Mouse (Mus musculus): Measurements from ENCODE around the gene Slc13a2. TPM values are rescaled to one million over a fixed set of nuclear protein-coding genes. Genes with fewer than 3 reads are reported as not detected.

Slc13a2 gene
- total RNA-seq, 2 experiments from 2014 or later: not detected

GRCm38 (mm10) chr11:78437182-78437581, 15.2 kb upstream of the Slc13a2 start:
- no peak for ATAC-seq (replicated peaks; ENCODE audit: poor library complexity, severe bottlenecking)

GRCm38 (mm10) chr11:78435776-78436349, 13.8 kb upstream of the Slc13a2 start:
- ATAC-seq (replicated peaks; ENCODE audit: poor library complexity, severe bottlenecking): peak; percentile 76

- no peak for ATAC-seq (replicated peaks; ENCODE audit: poor library complexity, severe bottlenecking)
Observed at GRCm38 (mm10) chr11:78434052-78434451, 12.0 kb upstream of the Slc13a2 start.

GRCm38 (mm10) chr11:78431176-78431575, 9.2 kb upstream of the Slc13a2 start:
- ATAC-seq (replicated peaks; ENCODE audit: poor library complexity, severe bottlenecking): no peak

GRCm38 (mm10) chr11:78430195-78430878, 8.3 kb upstream of the Slc13a2 start:
- ATAC-seq (replicated peaks; ENCODE audit: poor library complexity, severe bottlenecking): no peak

GRCm38 (mm10) chr11:78428309-78428708, 6.3 kb upstream of the Slc13a2 start:
- no peak for ATAC-seq (replicated peaks; ENCODE audit: poor library complexity, severe bottlenecking)

GRCm38 (mm10) chr11:78427655-78428054, 5.6 kb upstream of the Slc13a2 start:
- ATAC-seq (replicated peaks; ENCODE audit: poor library complexity, severe bottlenecking): no peak

- no peak for ATAC-seq (replicated peaks; ENCODE audit: poor library complexity, severe bottlenecking)
Observed at GRCm38 (mm10) chr11:78425572-78425971, 3.6 kb upstream of the Slc13a2 start.

GRCm38 (mm10) chr11:78424352-78424751, 2.3 kb upstream of the Slc13a2 start:
- ATAC-seq (replicated peaks; ENCODE audit: poor library complexity, severe bottlenecking): no peak

GRCm38 (mm10) chr11:78421201-78422009, 612 bp downstream of the Slc13a2 start:
- peak; percentile 68 for ATAC-seq (replicated peaks; ENCODE audit: poor library complexity, severe bottlenecking)

- 0 out of 2 replicates have a peak, but pooled peaks have one; percentile 13 for ATAC-seq (replicated peaks; ENCODE audit: poor library complexity, severe bottlenecking)
Observed at GRCm38 (mm10) chr11:78420263-78420889, 1.6 kb downstream of the Slc13a2 start.

GRCm38 (mm10) chr11:78416854-78417253, 5.2 kb downstream of the Slc13a2 start:
- ATAC-seq (replicated peaks; ENCODE audit: poor library complexity, severe bottlenecking): no peak

- ATAC-seq (replicated peaks; ENCODE audit: poor library complexity, severe bottlenecking): no peak
Observed at GRCm38 (mm10) chr11:78412861-78413260, 9.2 kb downstream of the Slc13a2 start.

- ATAC-seq (replicated peaks; ENCODE audit: poor library complexity, severe bottlenecking): no peak
Observed at GRCm38 (mm10) chr11:78412324-78412850, 9.6 kb downstream of the Slc13a2 start.

GRCm38 (mm10) chr11:78411606-78412323, 10.3 kb downstream of the Slc13a2 start:
- no peak for ATAC-seq (replicated peaks; ENCODE audit: poor library complexity, severe bottlenecking)

GRCm38 (mm10) chr11:78408256-78409240, 13.5 kb downstream of the Slc13a2 start:
- no peak for ATAC-seq (replicated peaks; ENCODE audit: poor library complexity, severe bottlenecking)

- no peak for ATAC-seq (replicated peaks; ENCODE audit: poor library complexity, severe bottlenecking)
Observed at GRCm38 (mm10) chr11:78402062-78402461, 20.0 kb downstream of the Slc13a2 start.

- ATAC-seq (replicated peaks; ENCODE audit: poor library complexity, severe bottlenecking): no peak
Observed at GRCm38 (mm10) chr11:78401469-78401868, 20.5 kb downstream of the Slc13a2 start.

- no peak for ATAC-seq (replicated peaks; ENCODE audit: poor library complexity, severe bottlenecking)
Observed at GRCm38 (mm10) chr11:78400936-78401335, 21.1 kb downstream of the Slc13a2 start.
